Mouse (Mus musculus): Measurements from ENCODE around the gene Slc38a4. TPM values are rescaled to one million over a fixed set of nuclear protein-coding genes. Genes with fewer than 3 reads are reported as not detected.

Gene Slc38a4
- polyA plus RNA-seq, 1 experiment from 2014 or later: 54.2 TPM

DNA sequence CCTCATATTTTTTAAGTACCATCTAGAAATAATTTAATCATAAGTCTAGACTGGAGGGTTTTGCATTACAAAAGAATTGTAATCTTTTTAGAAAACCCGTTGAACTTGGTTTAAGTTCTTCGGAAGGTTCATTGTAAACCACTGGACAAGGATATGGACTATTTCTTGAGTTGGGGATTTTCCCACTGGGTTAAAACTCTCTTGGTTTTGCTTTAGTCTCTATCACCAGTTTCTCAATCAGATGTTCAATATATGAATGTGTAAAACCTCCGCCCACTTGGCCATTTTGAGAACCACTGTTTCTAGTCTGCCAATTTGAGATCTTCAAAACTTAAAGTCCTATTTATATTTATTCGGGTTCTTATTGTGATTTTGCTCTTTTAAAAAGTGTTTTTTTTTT, 25.6 kb downstream of the Slc38a4 start:
- WGBS: 84% methylated on average over 4 of the region's 4 CpGs

DNA sequence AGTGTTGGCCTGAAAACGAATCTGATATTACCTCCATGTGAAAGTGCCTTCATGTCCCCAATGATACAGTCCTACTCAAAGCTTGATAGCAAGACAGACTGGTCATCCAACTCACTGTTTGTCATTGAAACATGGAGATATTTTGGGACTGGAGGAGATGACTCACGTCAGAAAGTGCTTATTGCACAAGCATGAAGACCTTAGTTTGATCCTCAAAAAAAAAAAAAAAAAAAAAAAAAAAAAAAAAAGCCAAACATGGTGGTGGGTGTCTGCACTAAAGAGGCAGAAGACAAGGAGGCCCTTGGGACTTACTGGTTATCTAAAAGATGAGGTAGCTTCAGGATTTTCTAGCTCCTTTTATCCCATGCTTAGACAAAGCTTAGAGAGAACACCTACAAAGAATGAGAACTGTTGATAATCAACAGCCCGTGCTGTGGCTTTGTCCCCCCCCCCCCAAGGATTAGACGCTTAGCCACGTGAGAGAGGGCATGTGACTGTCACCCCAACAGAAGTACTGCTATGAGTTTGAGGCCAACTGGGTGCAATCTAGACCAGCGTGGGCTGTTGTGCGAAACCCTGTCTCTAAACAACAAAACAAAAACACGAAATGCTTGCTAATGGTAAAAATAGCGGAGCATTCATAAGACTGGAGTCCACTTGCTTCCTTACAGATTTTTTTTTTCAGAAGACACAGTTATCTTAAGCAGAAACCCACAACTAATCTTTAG, 26.5 kb downstream of the Slc38a4 start:
- Histone ChIP-seq H3K36me3 (no peaks in the 10 kb centered on the region), H3K4me2 (no peak overlapping the region), H3K27me3 (replicated peaks) (no peaks in the 10 kb centered on the region), H3K9me3 (no peaks in the 10 kb centered on the region), H3K4me3 (replicated peaks) (no peak overlapping the region), H3K4me1 (peaks cover 4% of the 10 kb centered on the region; the same call in 1 of the 2 replicates), H3K9ac (no peak overlapping the region), H3K27ac (no peak overlapping the region)
- 79% methylated on average over 9 of the region's 9 CpGs for WGBS
- no peak for ATAC-seq (ENCODE audit: insufficient read depth, low FRiP score, low read depth)

More for the DNA sequence above, 25.6 kb downstream of the Slc38a4 start:
- no peak overlapping the region for H3K9ac ChIP-seq
- H3K27me3 ChIP-seq (replicated peaks): no peaks in the 10 kb centered on the region
- no peak overlapping the region for H3K27ac ChIP-seq
- no peak overlapping the region for H3K4me2 ChIP-seq
- H3K9me3 ChIP-seq: no peaks in the 10 kb centered on the region
- no peak for ATAC-seq (ENCODE audit: insufficient read depth, low FRiP score, low read depth)
- no peak overlapping the region for H3K4me3 ChIP-seq (replicated peaks)
- peaks cover 4% of the 10 kb centered on the region; the same call in 1 of the 2 replicates for H3K4me1 ChIP-seq
- no peaks in the 10 kb centered on the region for H3K36me3 ChIP-seq

GRCm38 (mm10) chr15:97028651-97029050, 27.1 kb downstream of the Slc38a4 start:
- ATAC-seq (ENCODE audit: insufficient read depth, low FRiP score, low read depth): peak; percentile 56
- Histone ChIP-seq H3K9ac (no peak overlapping the region), H3K4me3 (replicated peaks) (no peak overlapping the region), H3K36me3 (no peaks in the 10 kb centered on the region), H3K4me2 (no peak overlapping the region), H3K27me3 (replicated peaks) (no peaks in the 10 kb centered on the region), H3K27ac (no peak overlapping the region), H3K4me1 (peaks cover 2% of the 10 kb centered on the region; the same call in 1 of the 2 replicates), H3K9me3 (no peaks in the 10 kb centered on the region)
- WGBS: 50% methylated on average over 11 of the region's 11 CpGs

DNA sequence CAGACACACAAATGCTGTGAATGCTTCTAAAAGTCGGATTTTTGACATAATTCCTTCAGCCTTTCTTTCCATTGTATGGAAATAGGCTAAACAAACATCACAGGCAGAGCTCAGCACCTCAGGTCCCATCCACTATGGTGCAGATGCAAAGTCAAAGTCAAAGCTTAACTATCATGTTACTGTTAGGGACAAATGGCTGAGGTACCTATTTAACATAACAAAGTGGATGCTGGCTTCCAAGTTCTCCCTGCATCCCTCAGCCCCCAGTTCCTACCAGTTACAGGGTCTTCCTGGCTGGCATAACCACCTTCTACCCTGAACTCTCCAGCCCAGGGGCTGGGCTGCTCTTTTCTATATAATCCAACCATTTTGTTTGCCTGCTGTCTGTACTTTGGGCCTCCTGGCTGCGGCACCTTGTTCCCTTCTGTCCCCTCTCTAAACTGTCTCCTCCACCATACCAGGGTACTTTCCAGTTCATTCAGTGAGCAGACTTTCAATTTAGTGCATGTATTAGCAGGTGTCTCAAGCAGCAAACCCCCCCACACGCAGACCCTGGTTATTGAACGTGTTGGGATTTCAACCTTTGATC, 27.6 kb downstream of the Slc38a4 start:
- H3K27me3 ChIP-seq (replicated peaks): no peaks in the 10 kb centered on the region
- no peaks in the 10 kb centered on the region for H3K4me1 ChIP-seq
- H3K9ac ChIP-seq: no peak overlapping the region
- WGBS: 38% methylated on average over 4 of the region's 4 CpGs
- no peak overlapping the region for H3K4me3 ChIP-seq (replicated peaks)
- no peaks in the 10 kb centered on the region for H3K9me3 ChIP-seq
- H3K4me2 ChIP-seq: no peak overlapping the region
- no peak overlapping the region for H3K27ac ChIP-seq
- no peak for ATAC-seq (ENCODE audit: insufficient read depth, low FRiP score, low read depth)
- H3K36me3 ChIP-seq: no peaks in the 10 kb centered on the region

- no peaks in the 10 kb centered on the region for H3K4me1 ChIP-seq
- WGBS: 55% methylated on average over 6 of the region's 6 CpGs
- H3K4me3 ChIP-seq (replicated peaks): no peak overlapping the region
- no peak overlapping the region for H3K27ac ChIP-seq
- ATAC-seq (ENCODE audit: insufficient read depth, low FRiP score, low read depth): no peak
- H3K4me2 ChIP-seq: no peak overlapping the region
- no peaks in the 10 kb centered on the region for H3K27me3 ChIP-seq (replicated peaks)
- H3K9ac ChIP-seq: no peak overlapping the region
- H3K36me3 ChIP-seq: no peaks in the 10 kb centered on the region
- no peaks in the 10 kb centered on the region for H3K9me3 ChIP-seq
Observed at GRCm38 (mm10) chr15:97026670-97027069, 29.1 kb downstream of the Slc38a4 start.

DNA sequence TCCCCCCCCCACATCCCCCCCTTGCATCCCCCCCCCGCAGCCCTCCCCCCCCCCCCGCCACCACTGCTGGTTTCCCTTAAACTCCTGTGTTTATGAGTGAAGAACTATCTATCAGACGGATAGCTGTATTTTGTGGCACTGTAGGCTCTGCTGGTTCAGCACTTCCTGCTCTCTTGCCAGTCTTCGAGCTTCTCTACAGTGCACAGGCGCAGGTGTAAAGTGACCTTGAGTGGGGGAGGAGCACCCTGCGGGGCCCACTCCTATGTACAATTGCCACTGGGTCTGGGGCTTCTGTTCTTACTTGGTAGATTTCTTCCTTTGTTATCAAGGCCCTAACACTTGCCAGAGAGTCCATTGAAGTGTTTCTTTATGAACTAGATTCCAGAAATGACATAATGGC, 33.0 kb downstream of the Slc38a4 start:
- Histone ChIP-seq H3K9me3 (no peaks in the 10 kb centered on the region), H3K4me1 (no peaks in the 10 kb centered on the region), H3K4me3 (replicated peaks) (no peak overlapping the region), H3K27ac (no peak overlapping the region), H3K4me2 (no peak overlapping the region), H3K27me3 (replicated peaks) (no peaks in the 10 kb centered on the region), H3K9ac (no peak overlapping the region), H3K36me3 (no peaks in the 10 kb centered on the region)
- no peak for ATAC-seq (ENCODE audit: insufficient read depth, low FRiP score, low read depth)
- 67% methylated on average over 4 of the region's 6 CpGs for WGBS

- no peaks in the 10 kb centered on the region for H3K27me3 ChIP-seq (replicated peaks)
- no peaks in the 10 kb centered on the region for H3K4me1 ChIP-seq
- no peak overlapping the region for H3K4me3 ChIP-seq (replicated peaks)
- no peak for ATAC-seq (ENCODE audit: insufficient read depth, low FRiP score, low read depth)
- WGBS: 83% methylated on average over 2 of the region's 2 CpGs
- no peaks in the 10 kb centered on the region for H3K9me3 ChIP-seq
- no peak overlapping the region for H3K4me2 ChIP-seq
- no peak overlapping the region for H3K9ac ChIP-seq
- H3K36me3 ChIP-seq: no peaks in the 10 kb centered on the region
- H3K27ac ChIP-seq: no peak overlapping the region
Observed at GRCm38 (mm10) chr15:97022213-97022612, 33.5 kb downstream of the Slc38a4 start.

- Histone ChIP-seq H3K4me1 (no peaks in the 10 kb centered on the region), H3K27ac (no peak overlapping the region), H3K9ac (no peak overlapping the region), H3K36me3 (0 out of 2 replicates have a peak, but pooled peaks cover 4% of the 10 kb centered on the region), H3K9me3 (no peaks in the 10 kb centered on the region), H3K4me3 (replicated peaks) (no peak overlapping the region), H3K27me3 (replicated peaks) (no peaks in the 10 kb centered on the region), H3K4me2 (no peak overlapping the region)
- 70% methylated on average over 6 of the region's 6 CpGs for WGBS
- no peak for ATAC-seq (ENCODE audit: insufficient read depth, low FRiP score, low read depth)
Observed at GRCm38 (mm10) chr15:97020221-97020620, 35.5 kb downstream of the Slc38a4 start.

DNA sequence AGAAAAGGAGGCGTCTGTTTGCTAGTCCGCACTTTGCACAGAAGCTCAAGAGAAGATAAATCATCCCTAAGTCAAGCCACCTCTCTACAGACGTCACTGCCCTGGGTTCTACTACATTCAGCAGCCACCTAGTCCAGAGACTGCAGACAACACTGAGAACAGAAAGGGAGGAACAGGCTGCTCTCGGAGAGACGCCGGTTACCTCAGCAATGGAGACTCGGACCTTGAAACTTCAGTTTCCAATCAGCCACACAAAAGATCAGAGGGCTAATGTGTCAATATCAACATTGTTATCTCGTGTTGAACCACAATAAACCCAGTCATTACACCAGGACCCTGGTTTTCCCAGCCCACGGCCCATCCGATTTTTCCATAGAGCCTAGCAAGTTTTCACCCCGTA, 36.4 kb downstream of the Slc38a4 start:
- 57% methylated on average over 11 of the region's 11 CpGs for WGBS
- 0 out of 2 replicates have a peak, but pooled peaks cover 4% of the 10 kb centered on the region for H3K36me3 ChIP-seq

DNA sequence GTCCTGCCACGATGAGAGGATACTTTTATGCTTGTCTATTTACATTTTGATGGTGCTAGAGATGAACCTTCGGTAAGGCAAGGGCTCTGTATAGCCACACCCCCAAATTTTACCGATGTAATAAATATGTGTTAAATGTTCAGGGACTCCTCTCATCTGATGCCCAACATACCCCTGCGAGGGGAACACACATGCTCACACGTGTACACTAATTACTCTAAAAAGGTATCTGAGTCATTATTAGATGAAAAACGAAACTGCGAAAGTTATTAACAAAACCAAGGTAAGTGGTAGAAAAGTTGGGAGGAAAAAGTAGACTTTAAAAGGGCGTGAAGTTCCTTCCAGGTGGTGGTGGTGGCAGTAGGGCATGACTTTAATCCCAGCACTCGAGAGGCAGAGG, 38.6 kb downstream of the Slc38a4 start:
- Histone ChIP-seq H3K36me3 (0 out of 2 replicates have a peak, but pooled peaks cover 4% of the 10 kb centered on the region), H3K27me3 (replicated peaks) (no peaks in the 10 kb centered on the region), H3K9me3 (no peaks in the 10 kb centered on the region), H3K4me2 (no peak overlapping the region), H3K9ac (no peak overlapping the region), H3K27ac (no peak overlapping the region), H3K4me1 (no peaks in the 10 kb centered on the region), H3K4me3 (replicated peaks) (no peak overlapping the region)
- ATAC-seq (ENCODE audit: insufficient read depth, low FRiP score, low read depth): no peak
- 89% methylated on average over 9 of the region's 9 CpGs for WGBS

More for the DNA sequence above, 36.4 kb downstream of the Slc38a4 start:
- Histone ChIP-seq H3K4me3 (replicated peaks) (0 out of 2 replicates have a peak overlapping the region, but pooled peaks have one; percentile 5), H3K9ac (no peak overlapping the region), H3K4me2 (peak overlapping the region; percentile 28), H3K9me3 (no peaks in the 10 kb centered on the region), H3K4me1 (no peaks in the 10 kb centered on the region), H3K27ac (no peak overlapping the region), H3K27me3 (replicated peaks) (no peaks in the 10 kb centered on the region)
- ATAC-seq (ENCODE audit: insufficient read depth, low FRiP score, low read depth): no peak

GRCm38 (mm10) chr15:97015036-97015596, 40.6 kb downstream of the Slc38a4 start:
- H3K4me1 ChIP-seq: no peaks in the 10 kb centered on the region
- H3K36me3 ChIP-seq: 0 out of 2 replicates have a peak, but pooled peaks cover 7% of the 10 kb centered on the region
- no peak overlapping the region for H3K4me3 ChIP-seq (replicated peaks)
- 86% methylated on average over 12 of the region's 12 CpGs for WGBS
- no peak overlapping the region for H3K9ac ChIP-seq
- no peaks in the 10 kb centered on the region for H3K27me3 ChIP-seq (replicated peaks)
- no peak overlapping the region for H3K27ac ChIP-seq
- H3K9me3 ChIP-seq: no peaks in the 10 kb centered on the region
- no peak overlapping the region for H3K4me2 ChIP-seq
- no peak for ATAC-seq (ENCODE audit: insufficient read depth, low FRiP score, low read depth)

Data from stomach, embryonic 15.5 days (tissue).